Comparison of ENCODE assay signal across 20 mouse cellular contexts in genomic region chr7:128071816-128072215, GRCm38 (mm10). TPM values are rescaled to one million over a fixed set of nuclear protein-coding genes. Genes with fewer than 3 reads are reported as not detected.
"Had no signal": no experiment of that assay in that cellular context is flagged by ENCODE, and none has a peak within 500 bp of the region (broad histone marks: within the 10 kb centered on the region; RNA-seq: fewer than 3 reads in every experiment).

No protein-coding gene starts in this region.

- DNase-seq: cerebellum, adult 8-10 months; cerebellum, adult 9-10 months; cerebellum, adult 9-11 months; cerebellum, postnatal 10 days; cerebellum, postnatal 14 days; cerebellum, postnatal 25 days; cerebellum, postnatal 36 days; embryo, embryonic 11 days; forebrain, postnatal 0 days; gastrocnemius, adult 2 months; gastrocnemius, postnatal 10 days; gastrocnemius, postnatal 14 days; gastrocnemius, postnatal 25 days; gastrocnemius, postnatal 36 days; heart, adult 18-20 months had no signal

RNA-seq across cellular contexts. Expression of gene Gm49368, which starts 9.3 kb away (rescaled TPM):
- total RNA-seq: common myeloid progenitor, adult 5-6 weeks; forebrain, postnatal 0 days; gastrocnemius, adult 18-20 months; gastrocnemius, adult 2 months; gastrocnemius, adult 8-10 months; gastrocnemius, postnatal 10 days; gastrocnemius, postnatal 14 days; gastrocnemius, postnatal 25 days; gastrocnemius, postnatal 4 days; granulocyte monocyte progenitor cell, adult 5-6 weeks; heart, adult 18-20 months had no signal
